Mouse (Mus musculus) hindbrain, postnatal 0 days (tissue): ENCODE data around the gene Rngtt. TPM values are rescaled to one million over a fixed set of nuclear protein-coding genes. Genes with fewer than 3 reads are reported as not detected.

Experiments
- ATAC-seq: fragments of 200-750 bp; cut with Nextera tagmentation; 2 replicates; pipeline ENCODE4 v1.8.0; 2017; ENCODE audit warnings: mild to moderate bottlenecking, moderate TSS enrichment, moderate library complexity
- DNase-seq: peaks from one replicate; pipeline ENCODE4 v3.0.0-alpha.2; 2015; ENCODE audit warnings: low spot score
- H3K27ac ChIP-seq: fragments of 300-500 bp; sonication (generic); 2 replicates; pipeline ENCODE4 v1.5.1; 2014; ENCODE audit warnings: mild to moderate bottlenecking
- H3K27me3 ChIP-seq: fragments of 300-500 bp; sonication (generic); 2 replicates; pipeline ENCODE4 v1.6.1; 2014; ENCODE audit warnings: low read length, mixed read lengths; ENCODE audit not compliant: insufficient read depth
- H3K36me3 ChIP-seq: fragments of 300-500 bp; sonication (generic); 2 replicates; pipeline ENCODE4 v1.6.1; 2014; ENCODE audit warnings: low read length, mixed read lengths; ENCODE audit not compliant: insufficient read depth
- H3K4me1 ChIP-seq: fragments of 300-500 bp; sonication (generic); 2 replicates; pipeline ENCODE4 v1.6.1; 2014; ENCODE audit warnings: antibody characterized with exemption, low read length, mixed read lengths; ENCODE audit not compliant: insufficient read depth
- H3K4me2 ChIP-seq: fragments of 300-500 bp; sonication (generic); 2 replicates; pipeline ENCODE4 v1.6.1; 2014; ENCODE audit warnings: low read depth, mild to moderate bottlenecking, low read length, moderate library complexity, mixed read lengths
- H3K4me3 ChIP-seq: fragments of 300-500 bp; sonication (generic); 2 replicates; pipeline ENCODE4 v1.5.1; 2014; ENCODE audit warnings: low read length
- H3K9ac ChIP-seq: fragments of 300-500 bp; sonication (generic); replicated peaks from 2 replicates; pipeline ENCODE4 v1.6.1; 2014; ENCODE audit warnings: mild to moderate bottlenecking, low read length, moderate library complexity, mixed read lengths
- H3K9me3 ChIP-seq: fragments of 300-500 bp; sonication (generic); 2 replicates; pipeline ENCODE4 v1.6.1; 2016; ENCODE audit warnings: low read length, mixed read lengths
- CTCF ChIP-seq: IDR thresholded peaks from 2 replicates; pipeline ENCODE4 v1.5.1; 2016; ENCODE audit warnings: antibody characterized with exemption, control low read depth, low read depth
- WGBS: fragments of 180-500 bp; shearing (Covaris S2); extraction: QIAGEN DNeasy Blood & Tissue Kit; methylation state at CpG from one replicate; pipeline ENCODE4 v1.1.7; 2014; 5-methylcytosine and 5-hydroxymethylcytosine counted together
- polyA plus RNA-seq: library from polyadenylated mRNA; unstranded; fragments of >200 nt; fragmentation: Nextera tagmentation; extraction: Ambion mirVana; gene quantifications from 2 replicates; pipeline ENCODE4 v1.2.1, GENCODE M21; 2015
- total RNA-seq: library from RNA; depleted of rRNA; stranded (reverse); fragments of >200 nt; gene quantifications from 2 replicates; pipeline ENCODE4 v1.2.3, GENCODE M21; 2014

Gene Rngtt
- total and polyA plus RNA-seq, 2 experiments from 2014 or later: 12.8 to 13.5 TPM

GRCm38 (mm10) chr4:33273437-33273836 lies 36.7 kb upstream of the Rngtt start:
- TF ChIP-seq CTCF: no peak
- H3K4me1 ChIP-seq: no peaks in the 10 kb centered on the region
- 83% methylated on average over 3 of the region's 3 CpGs for WGBS
- no peak overlapping the region for H3K27ac ChIP-seq
- no peak for ATAC-seq
- no peak overlapping the region for H3K4me3 ChIP-seq
- DNase-seq: no peak
- H3K4me2 ChIP-seq: no peak overlapping the region
- no peaks in the 10 kb centered on the region for H3K9me3 ChIP-seq
- H3K27me3 ChIP-seq: no peaks in the 10 kb centered on the region
- no peak overlapping the region for H3K9ac ChIP-seq
- H3K36me3 ChIP-seq: no peaks in the 10 kb centered on the region

GRCm38 (mm10) chr4:33281891-33282685 lies 28.0 kb upstream of the Rngtt start:
- WGBS: 87% methylated on average over 3 of the region's 3 CpGs

GRCm38 (mm10) chr4:33284083-33284880 lies 25.8 kb upstream of the Rngtt start:
- H3K27ac ChIP-seq: no peak overlapping the region
- TF ChIP-seq CTCF: no peak
- ATAC-seq: no peak
- H3K4me1 ChIP-seq: no peaks in the 10 kb centered on the region
- no peaks in the 10 kb centered on the region for H3K27me3 ChIP-seq
- 86% methylated on average over 5 of the region's 5 CpGs for WGBS
- H3K4me3 ChIP-seq: no peak overlapping the region
- no peaks in the 10 kb centered on the region for H3K9me3 ChIP-seq
- no peak for DNase-seq
- H3K4me2 ChIP-seq: no peak overlapping the region
- no peaks in the 10 kb centered on the region for H3K36me3 ChIP-seq
- no peak overlapping the region for H3K9ac ChIP-seq

More at GRCm38 (mm10) chr4:33281891-33282685, 28.0 kb upstream of the Rngtt start:
- Histone ChIP-seq H3K4me1 (no peaks in the 10 kb centered on the region), H3K9ac (no peak overlapping the region), H3K27ac (no peak overlapping the region), H3K4me2 (no peak overlapping the region), H3K27me3 (no peaks in the 10 kb centered on the region), H3K9me3 (no peaks in the 10 kb centered on the region), H3K4me3 (no peak overlapping the region), H3K36me3 (no peaks in the 10 kb centered on the region)
- ATAC-seq (no peak), DNase-seq (no peak)
- no peak for TF ChIP-seq CTCF

GRCm38 (mm10) chr4:33285448-33285847 lies 24.7 kb upstream of the Rngtt start:
- no peak for TF ChIP-seq CTCF
- Histone ChIP-seq H3K36me3 (no peaks in the 10 kb centered on the region), H3K4me3 (no peak overlapping the region), H3K27me3 (no peaks in the 10 kb centered on the region), H3K9me3 (no peaks in the 10 kb centered on the region), H3K4me1 (no peaks in the 10 kb centered on the region), H3K4me2 (no peak overlapping the region), H3K9ac (no peak overlapping the region), H3K27ac (no peak overlapping the region)
- ATAC-seq (no peak), DNase-seq (no peak)
- 82% methylated on average over 8 of the region's 8 CpGs for WGBS

- 86% methylated on average over 12 of the region's 12 CpGs for WGBS
- DNase-seq (no peak), ATAC-seq (no peak)
- H3K4me1 ChIP-seq: no peaks in the 10 kb centered on the region
- no peaks in the 10 kb centered on the region for H3K27me3 ChIP-seq
- no peak overlapping the region for H3K27ac ChIP-seq
- peak overlapping the region; percentile 7; the same call in 1 of the 2 replicates for H3K4me2 ChIP-seq
- H3K36me3 ChIP-seq: no peaks in the 10 kb centered on the region
- no peak for TF ChIP-seq CTCF
- no peak overlapping the region for H3K4me3 ChIP-seq
- no peak overlapping the region for H3K9ac ChIP-seq
- H3K9me3 ChIP-seq: no peaks in the 10 kb centered on the region
Measured at GRCm38 (mm10) chr4:33289106-33289650, 20.9 kb upstream of the Rngtt start.

GRCm38 (mm10) chr4:33290002-33290401 lies 20.1 kb upstream of the Rngtt start, which contains the start of gene Pnrc1:
Pnrc1 (minus strand) TSS chr4:33290163.
- Histone ChIP-seq H3K9me3 (no peaks in the 10 kb centered on the region), H3K4me3 (no peak within 1 kb of the TSS), H3K4me2 (peak within 1 kb of the TSS; percentile 7; the same call in 1 of the 2 replicates), H3K9ac (no peak within 1 kb of the TSS), H3K36me3 (no peaks in the 10 kb centered on the region), H3K27ac (no peak within 1 kb of the TSS), H3K4me1 (no peaks in the 10 kb centered on the region), H3K27me3 (no peaks in the 10 kb centered on the region)
- WGBS: 52% methylated on average over 3 of the region's 3 CpGs
- DNase-seq (peak; percentile 75), ATAC-seq (peak; percentile 95)
- TF ChIP-seq CTCF: no peak
